Mouse (Mus musculus) forebrain, embryonic 16.5 days (tissue): ENCODE results near the gene Rcn1. TPM values are rescaled to one million over a fixed set of nuclear protein-coding genes. Genes with fewer than 3 reads are reported as not detected.

Experiments
- ATAC-seq: fragments of 200-750 bp; cut with Nextera tagmentation; 2 replicates; pipeline ENCODE4 v1.8.0; 2017; ENCODE audit warnings: mild to moderate bottlenecking, moderate library complexity
- H3K27ac ChIP-seq: fragments of 300-500 bp; sonication (generic); 2 replicates; pipeline ENCODE4 v1.5.1; 2014; ENCODE audit warnings: low read length, control low read depth
- H3K27me3 ChIP-seq: fragments of 300-500 bp; sonication (generic); replicated peaks from 2 replicates; pipeline ENCODE4 v1.6.1; 2014; ENCODE audit warnings: low read length; ENCODE audit not compliant: control insufficient read depth, insufficient read depth
- H3K36me3 ChIP-seq: fragments of 300-500 bp; sonication (generic); 2 replicates; pipeline ENCODE4 v1.6.1; 2014; ENCODE audit not compliant: control insufficient read depth, insufficient read depth
- H3K4me1 ChIP-seq: fragments of 300-500 bp; sonication (generic); replicated peaks from 2 replicates; pipeline ENCODE4 v1.6.1; 2014; ENCODE audit warnings: low read length; ENCODE audit not compliant: control insufficient read depth, insufficient read depth
- H3K4me2 ChIP-seq: fragments of 300-500 bp; sonication (generic); 2 replicates; pipeline ENCODE4 v1.6.1; 2014; ENCODE audit warnings: mild to moderate bottlenecking, low read length, control low read depth
- H3K4me3 ChIP-seq: fragments of 300-500 bp; sonication (generic); replicated peaks from 2 replicates; pipeline ENCODE4 v1.5.1; 2014; ENCODE audit warnings: mild to moderate bottlenecking, low read length, control low read depth
- H3K9ac ChIP-seq: fragments of 300-500 bp; sonication (generic); replicated peaks from 2 replicates; pipeline ENCODE4 v1.6.1; 2014; ENCODE audit warnings: low read depth, low read length, control low read depth
- H3K9me3 ChIP-seq: fragments of 300-500 bp; sonication (generic); 2 replicates; pipeline ENCODE4 v1.6.1; 2016; ENCODE audit warnings: low read length; ENCODE audit not compliant: control insufficient read depth
- WGBS: fragments of 180-500 bp; shearing (Covaris S2); extraction: QIAGEN DNeasy Blood & Tissue Kit; methylation state at CpG from one replicate; pipeline ENCODE4 v1.1.7; 2014; 5-methylcytosine and 5-hydroxymethylcytosine counted together
- polyA plus RNA-seq: library from polyadenylated mRNA; unstranded; fragments of >200 nt; fragmentation: Nextera tagmentation; extraction: Ambion mirVana; gene quantifications from 2 replicates; pipeline ENCODE4 v1.2.1, GENCODE M21; 2015

The Rcn1 gene
- polyA plus RNA-seq, 1 experiment from 2014 or later, result 46.7 TPM

DNA sequence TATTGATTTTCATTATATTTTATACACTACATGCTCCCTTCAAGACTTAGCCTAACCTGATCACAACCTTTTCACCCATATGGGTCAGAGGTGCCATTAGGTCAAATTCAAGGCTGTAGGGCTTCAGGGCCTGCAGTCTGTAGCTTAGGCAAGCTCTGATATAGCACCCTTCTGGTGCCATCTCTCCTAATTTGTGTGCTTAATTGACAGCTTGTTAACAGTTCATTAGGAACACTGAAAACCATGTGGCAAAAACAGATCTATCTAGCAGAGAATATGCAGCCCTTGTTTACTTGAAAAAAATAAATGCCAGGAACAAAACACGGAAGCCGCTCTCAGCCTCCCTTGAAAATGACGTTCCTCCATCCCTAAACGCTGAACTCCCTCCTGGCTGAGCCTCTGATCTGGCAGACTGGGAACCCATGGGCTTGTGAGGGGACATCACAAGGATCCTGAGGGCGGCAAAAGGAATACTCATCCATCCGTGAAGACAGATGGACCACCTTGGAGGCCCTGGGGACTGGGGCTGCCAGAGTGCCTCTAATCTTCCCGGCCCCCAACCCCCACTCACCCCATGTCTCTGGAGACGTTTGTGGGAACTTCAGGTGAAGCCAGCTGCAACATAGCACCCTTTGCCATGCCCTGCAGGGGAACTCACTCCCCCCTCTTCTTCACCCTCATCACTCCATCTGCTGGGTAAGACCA is 61.8 kb downstream of the Rcn1 start:
- 22% methylated on average over 8 of the region's 8 CpGs for WGBS
- Histone ChIP-seq H3K4me1 (peaks cover 15% of the 10 kb centered on the region), H3K27ac (no peak overlapping the region), H3K4me2 (no peak overlapping the region), H3K9me3 (no peaks in the 10 kb centered on the region), H3K27me3 (peaks cover 4% of the 10 kb centered on the region; the same call in 1 of the 2 replicates), H3K36me3 (no peaks in the 10 kb centered on the region), H3K9ac (no peak overlapping the region), H3K4me3 (no peak overlapping the region)
- peak; percentile 64 for ATAC-seq

DNA sequence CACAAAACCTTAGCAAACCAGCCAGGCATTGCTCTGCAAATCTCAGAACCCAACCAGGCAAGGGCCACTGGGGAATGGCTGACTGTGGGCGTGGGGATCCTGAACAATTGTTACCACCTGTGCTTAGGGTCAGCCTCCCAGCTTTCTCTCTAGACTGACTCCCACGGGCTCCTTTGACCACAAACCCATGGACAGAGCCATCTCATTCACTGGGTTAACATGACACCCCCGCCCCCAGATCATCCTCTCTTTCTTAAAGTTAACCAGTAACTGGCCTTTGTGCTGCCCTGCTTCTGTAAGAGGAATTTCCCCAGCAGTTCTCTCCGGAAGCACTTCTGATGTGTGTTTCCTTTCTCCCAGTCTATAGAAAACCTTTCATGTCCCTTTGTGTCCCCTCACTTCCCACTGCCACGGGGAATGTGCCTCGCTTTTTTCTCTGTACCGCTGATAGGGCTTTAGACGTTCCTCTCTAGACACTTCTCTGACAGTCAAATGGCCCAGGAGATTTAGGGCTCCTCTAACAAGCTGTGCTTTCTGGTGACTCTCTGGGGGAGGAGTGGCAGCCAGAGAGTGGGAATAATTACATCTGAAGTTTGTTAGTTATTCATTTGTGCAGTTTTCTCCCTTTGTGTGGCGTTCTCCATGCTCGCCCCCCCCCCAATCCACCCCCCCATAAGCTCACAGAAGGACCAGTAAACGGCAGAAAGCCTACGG is 62.6 kb downstream of the Rcn1 start:
- H3K9ac ChIP-seq, result no peak overlapping the region
- H3K27ac ChIP-seq, result no peak overlapping the region
- peaks cover 15% of the 10 kb centered on the region for H3K4me1 ChIP-seq
- WGBS, result 21% methylated on average over 12 of the region's 12 CpGs
- no peaks in the 10 kb centered on the region for H3K36me3 ChIP-seq
- H3K4me2 ChIP-seq, result no peak overlapping the region
- no peak for ATAC-seq
- H3K9me3 ChIP-seq, result no peaks in the 10 kb centered on the region
- H3K4me3 ChIP-seq, result no peak overlapping the region
- peaks cover 4% of the 10 kb centered on the region; the same call in 1 of the 2 replicates for H3K27me3 ChIP-seq

Other genes starting within 250 kb of the Rcn1 start
- not detected in 2 replicates for gene Them7, start 175.0 kb downstream of the Rcn1 start, polyA plus RNA-seq